19 mouse cellular contexts compared by ENCODE assay signal in genomic region chr4:151152010-151152409, GRCm38 (mm10).
DNase-seq lines count a peak whose midpoint lies in the region; ATAC-seq and TF ChIP-seq lines count a peak whose summit lies in the region.
"Had no signal": no experiment of that assay in that cellular context is flagged by ENCODE, and none has a peak within 500 bp of the region (broad histone marks: within the 10 kb centered on the region; RNA-seq: fewer than 3 reads in every experiment).

No protein-coding gene starts in this region.

- ATAC-seq in forebrain, embryonic 13.5 days = peak; percentile 15; the same call in 1 of the 2 replicates
- ATAC-seq in forebrain, embryonic 11.5 days (replicated peaks; ENCODE audit: low FRiP score) = no peak
- ATAC-seq in midbrain, embryonic 14.5 days (ENCODE audit: low FRiP score, low TSS enrichment) = peak; percentile 39; the same call in 1 of the 2 replicates
- no peak for ATAC-seq in midbrain, postnatal 0 days (ENCODE audit: low FRiP score)
- peak; percentile 77 to 83 for ATAC-seq in hematopoietic stem cell, adult 5-6 weeks (replicated peaks in 1 of 2; ENCODE audit: insufficient read depth in 1 of 2, low FRiP score in 2 of 2, low TSS enrichment in 1 of 2, low read depth in 1 of 2, poor library complexity in 2 of 2, severe bottlenecking in 2 of 2)
- ATAC-seq in midbrain, embryonic 16.5 days = 0 out of 2 replicates have a peak, but pooled peaks have one; percentile 8

- no peak overlapping the region for H3K4me3 ChIP-seq in forebrain, embryonic 13.5 days
- H3K4me3 ChIP-seq in forebrain, embryonic 11.5 days (ENCODE audit: low read depth, low read length) = no peak overlapping the region
- no peak overlapping the region for H3K4me3 ChIP-seq in midbrain, embryonic 14.5 days (replicated peaks; ENCODE audit: low read depth, low read length)
- no peak overlapping the region for H3K4me3 ChIP-seq in midbrain, postnatal 0 days (ENCODE audit: low read depth, low read length)
- no peak overlapping the region for H3K4me3 ChIP-seq in midbrain, embryonic 16.5 days (ENCODE audit: low read depth, low read length)
- H3K4me3 ChIP-seq: embryonic facial prominence, embryonic 15.5 days; limb, embryonic 12.5 days had no signal

- H3K27me3 ChIP-seq in forebrain, embryonic 13.5 days = peaks cover 3% of the 10 kb centered on the region; the same call in 1 of the 2 replicates
- no peaks in the 10 kb centered on the region for H3K27me3 ChIP-seq in forebrain, embryonic 11.5 days (ENCODE audit: control insufficient read depth, insufficient read depth, low read length)
- peaks cover 17% of the 10 kb centered on the region for H3K27me3 ChIP-seq in midbrain, embryonic 14.5 days (ENCODE audit: control insufficient read depth, insufficient read depth, low read length)
- no peaks in the 10 kb centered on the region for H3K27me3 ChIP-seq in midbrain, postnatal 0 days (ENCODE audit: insufficient read depth, low read length)
- H3K27me3 ChIP-seq in midbrain, embryonic 16.5 days (ENCODE audit: control insufficient read depth, insufficient read depth, low read depth, low read length) = peaks cover 3% of the 10 kb centered on the region; the same call in 1 of the 2 replicates

- peaks cover 56% of the 10 kb centered on the region for H3K4me1 ChIP-seq in forebrain, embryonic 13.5 days
- peaks cover 15% of the 10 kb centered on the region for H3K4me1 ChIP-seq in forebrain, embryonic 11.5 days (replicated peaks; ENCODE audit: control insufficient read depth, insufficient read depth, low read length)
- peaks cover 35% of the 10 kb centered on the region for H3K4me1 ChIP-seq in midbrain, embryonic 14.5 days (ENCODE audit: control insufficient read depth, insufficient read depth, low read length)
- H3K4me1 ChIP-seq in midbrain, postnatal 0 days (ENCODE audit: insufficient read depth, low read length) = 0 out of 2 replicates have a peak, but pooled peaks cover 3% of the 10 kb centered on the region
- H3K4me1 ChIP-seq in midbrain, embryonic 16.5 days (ENCODE audit: control insufficient read depth, insufficient read depth, low read length) = peaks cover 33% of the 10 kb centered on the region

- H3K9ac ChIP-seq in forebrain, embryonic 13.5 days = no peak overlapping the region
- H3K9ac ChIP-seq in forebrain, embryonic 11.5 days (ENCODE audit: low read length) = no peak overlapping the region
- H3K9ac ChIP-seq in midbrain, embryonic 14.5 days (replicated peaks; ENCODE audit: low read length) = no peak overlapping the region
- no peak overlapping the region for H3K9ac ChIP-seq in midbrain, postnatal 0 days (replicated peaks; ENCODE audit: low read length, poor library complexity, severe bottlenecking)
- H3K9ac ChIP-seq in midbrain, embryonic 16.5 days (ENCODE audit: low read depth, low read length) = no peak overlapping the region; the same call in 1 of the 2 replicates
- H3K9ac ChIP-seq: embryonic facial prominence, embryonic 15.5 days; limb, embryonic 12.5 days; liver, embryonic 14.5 days had no signal

- H3K4me2 ChIP-seq in forebrain, embryonic 13.5 days = no peak overlapping the region
- no peak overlapping the region for H3K4me2 ChIP-seq in forebrain, embryonic 11.5 days (ENCODE audit: low read depth, low read length, severe bottlenecking)
- no peak overlapping the region for H3K4me2 ChIP-seq in midbrain, embryonic 14.5 days (ENCODE audit: low read length)
- H3K4me2 ChIP-seq in midbrain, postnatal 0 days (ENCODE audit: low read depth, low read length, poor library complexity, severe bottlenecking) = no peak overlapping the region
- no peak overlapping the region for H3K4me2 ChIP-seq in midbrain, embryonic 16.5 days (ENCODE audit: low read length)
- H3K4me2 ChIP-seq: embryonic facial prominence, embryonic 15.5 days; limb, embryonic 12.5 days had no signal

- TF ChIP-seq CTCF in midbrain, postnatal 0 days (IDR thresholded peaks at IDR 0.05) = no peak

- no peaks in the 10 kb centered on the region for H3K36me3 ChIP-seq in forebrain, embryonic 13.5 days (ENCODE audit: poor library complexity, severe bottlenecking)
- H3K36me3 ChIP-seq in forebrain, embryonic 11.5 days (ENCODE audit: control insufficient read depth, insufficient read depth, low read length) = no peaks in the 10 kb centered on the region
- no peaks in the 10 kb centered on the region for H3K36me3 ChIP-seq in midbrain, embryonic 14.5 days (ENCODE audit: control insufficient read depth, insufficient read depth, low read length)
- H3K36me3 ChIP-seq in midbrain, postnatal 0 days (ENCODE audit: insufficient read depth, low read length) = no peaks in the 10 kb centered on the region
- no peaks in the 10 kb centered on the region for H3K36me3 ChIP-seq in midbrain, embryonic 16.5 days (ENCODE audit: control insufficient read depth, insufficient read depth, low read length)
- H3K36me3 ChIP-seq: embryonic facial prominence, embryonic 15.5 days; limb, embryonic 12.5 days had no signal

- no peaks in the 10 kb centered on the region for H3K9me3 ChIP-seq in forebrain, embryonic 13.5 days (replicated peaks)
- no peaks in the 10 kb centered on the region for H3K9me3 ChIP-seq in forebrain, embryonic 11.5 days (ENCODE audit: control insufficient read depth, low read length)
- no peaks in the 10 kb centered on the region for H3K9me3 ChIP-seq in midbrain, embryonic 14.5 days (ENCODE audit: control insufficient read depth, low read length)
- no peaks in the 10 kb centered on the region for H3K9me3 ChIP-seq in midbrain, postnatal 0 days (ENCODE audit: low read length)
- no peaks in the 10 kb centered on the region for H3K9me3 ChIP-seq in midbrain, embryonic 16.5 days (replicated peaks; ENCODE audit: control insufficient read depth, low read length, poor library complexity, severe bottlenecking)
- H3K9me3 ChIP-seq: embryonic facial prominence, embryonic 15.5 days; limb, embryonic 12.5 days had no signal

- no peak for DNase-seq in forebrain, embryonic 11.5 days (ENCODE audit: low spot score)
- DNase-seq in midbrain, embryonic 14.5 days = no peak
- no peak for DNase-seq in midbrain, postnatal 0 days (ENCODE audit: low spot score)
- DNase-seq in urinary bladder, postnatal 10 days (ENCODE audit: low spot score) = no peak
- DNase-seq in layer of hippocampus, postnatal 25 days (ENCODE audit: extremely low spot score in 1 of 2, low spot score in 1 of 2) = no peak
- DNase-seq: B cell, adult 2 months; cerebellum, adult 11-12 months; gastrocnemius, postnatal 14 days; heart, postnatal 14 days; kidney, adult 11 months; kidney, postnatal 4 days; retina, postnatal 1 day; thymus, postnatal 4 days had no signal

- peak overlapping the region; percentile 62 for H3K27ac ChIP-seq in forebrain, embryonic 13.5 days
- no peak overlapping the region for H3K27ac ChIP-seq in forebrain, embryonic 11.5 days (ENCODE audit: low read depth, low read length)
- H3K27ac ChIP-seq in midbrain, embryonic 14.5 days (replicated peaks; ENCODE audit: low read depth, low read length) = no peak overlapping the region; the same call in 1 of the 2 replicates
- H3K27ac ChIP-seq in midbrain, postnatal 0 days (ENCODE audit: low read depth, low read length) = no peak overlapping the region
- no peak overlapping the region for H3K27ac ChIP-seq in midbrain, embryonic 16.5 days (ENCODE audit: low read length)
- H3K27ac ChIP-seq: embryonic facial prominence, embryonic 15.5 days; limb, embryonic 12.5 days; liver, embryonic 14.5 days had no signal

- 88% methylated on average over 6 of the region's 6 CpGs for WGBS in forebrain, embryonic 13.5 days
- WGBS in forebrain, embryonic 11.5 days = 81% methylated on average over 6 of the region's 6 CpGs
- 78% methylated on average over 6 of the region's 6 CpGs for WGBS in midbrain, embryonic 14.5 days
- WGBS in midbrain, postnatal 0 days = 78% methylated on average over 6 of the region's 6 CpGs
- WGBS in midbrain, embryonic 16.5 days = 77% methylated on average over 6 of the region's 6 CpGs

Comparison
In these comparisons a context has a peak if more than half of its experiments do, and no peak if none do; other contexts are left out.
1. ATAC-seq: peak in forebrain, embryonic 13.5 days (single experiment), midbrain, embryonic 14.5 days (single experiment), hematopoietic stem cell, adult 5-6 weeks (2 of 2) and midbrain, embryonic 16.5 days (single experiment); none in forebrain, embryonic 11.5 days (single experiment) and midbrain, postnatal 0 days (single experiment).